In the genomic region with DNA sequence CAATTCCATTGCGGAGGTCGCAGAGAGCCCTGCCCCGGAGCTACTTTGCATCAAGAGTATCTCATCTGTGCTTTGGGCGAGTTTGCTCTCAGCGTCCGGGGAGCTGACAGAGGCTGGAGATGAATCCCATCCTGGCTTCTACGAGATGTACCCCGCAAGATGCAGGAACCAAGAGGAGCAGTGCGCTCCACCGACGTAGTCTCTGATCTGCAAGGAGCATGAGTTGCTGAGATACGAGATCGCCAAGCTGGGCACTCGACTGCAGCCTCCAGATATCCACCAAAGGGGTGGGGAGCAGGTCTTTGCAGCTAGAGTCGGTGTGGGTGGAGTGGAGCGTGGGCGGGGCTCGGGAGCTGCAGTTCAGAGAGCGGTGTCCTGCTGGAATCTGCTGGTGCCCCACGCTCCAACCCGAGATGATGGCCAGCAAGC, we compare ENCODE assay signal across 8 mouse cellular contexts. TPM values are rescaled to one million over a fixed set of nuclear protein-coding genes. Genes with fewer than 3 reads are reported as not detected.
DNase-seq lines count a peak whose midpoint lies in the region; ATAC-seq lines count a peak whose summit lies in the region.

Gene Ube2l6, plus strand, starts transcription at position 336 of the 429 bp plus-strand sequence.

- H3K36me3 ChIP-seq in hindbrain, embryonic 13.5 days, result no peaks in the 10 kb centered on the region

- H3K27ac ChIP-seq in hindbrain, embryonic 13.5 days, result peak within 1 kb of the TSS; percentile 1; the same call in 1 of the 2 replicates

- H3K27me3 ChIP-seq in hindbrain, embryonic 13.5 days, result no peaks in the 10 kb centered on the region

- under 1% methylated on average over 21 of the region's 21 CpGs for WGBS in hindbrain, embryonic 13.5 days

- H3K9me3 ChIP-seq in hindbrain, embryonic 13.5 days, result no peaks in the 10 kb centered on the region

- ATAC-seq in hindbrain, embryonic 13.5 days (ENCODE audit: low FRiP score), result peak; percentile 68

- peaks cover 8% of the 10 kb centered on the region; the same call in 1 of the 2 replicates for H3K4me1 ChIP-seq in hindbrain, embryonic 13.5 days (replicated peaks)

- peak within 1 kb of the TSS; percentile 68 for H3K9ac ChIP-seq in hindbrain, embryonic 13.5 days

- H3K4me3 ChIP-seq in hindbrain, embryonic 13.5 days, result peak within 1 kb of the TSS; percentile 48

- peak within 1 kb of the TSS; percentile 96 for H3K4me2 ChIP-seq in hindbrain, embryonic 13.5 days

- peak; percentile 73 for DNase-seq in ZHBTc4 (ENCODE audit: low read depth, low spot score)
- peak; percentile 71 to 77 for DNase-seq in cerebellum, postnatal 25 days
- peak; percentile 67 to 73 for DNase-seq in frontal cortex, postnatal 36 days (ENCODE audit: low spot score in 2 of 2)
- peak; percentile 51 to 66 for DNase-seq in layer of hippocampus, postnatal 10 days (ENCODE audit: low spot score in 2 of 2)
- DNase-seq in lung, postnatal 10 days, result peak; percentile 86
- peak; percentile 77 for DNase-seq in retina, postnatal 1 day
- peak; percentile 58 for DNase-seq in thymus, postnatal 4 days

RNA-seq across cellular contexts. Expression of gene Ube2l6, which starts in this region (rescaled TPM):
- 16.8 and 17.6 TPM in 2 replicates for polyA plus RNA-seq in hindbrain, embryonic 13.5 days (2015; fragmentation: Nextera tagmentation; extraction: Ambion mirVana)
- total RNA-seq in layer of hippocampus, postnatal 10 days (2021), result 1 to 10 TPM; 7.9 to 8.5 TPM

Comparison
In these comparisons a context has a peak if more than half of its experiments do, and no peak if none do; other contexts are left out.
1. Peak in every context shown above with its lines: DNase-seq, ATAC-seq, H3K4me3 ChIP-seq and H3K27ac ChIP-seq.